Comparison of ENCODE assay signal across 8 mouse cellular contexts in genomic region chr5:122145381-122146055, GRCm38 (mm10). TPM values are rescaled to one million over a fixed set of nuclear protein-coding genes. Genes with fewer than 3 reads are reported as not detected.
DNase-seq lines count a peak whose midpoint lies in the region; ATAC-seq lines count a peak whose summit lies in the region.

No protein-coding gene starts in this region.

- H3K9ac ChIP-seq in liver, embryonic 11.5 days (ENCODE audit: low read depth, low read length): peak overlapping the region; percentile 61
- no peak overlapping the region for H3K9ac ChIP-seq in neural tube, embryonic 14.5 days (replicated peaks; ENCODE audit: low read depth, low read length)

- peak overlapping the region; percentile 31 for H3K4me3 ChIP-seq in embryonic facial prominence, embryonic 10.5 days
- peak overlapping the region; percentile 50 for H3K4me3 ChIP-seq in liver, embryonic 11.5 days (ENCODE audit: low read depth, low read length)
- H3K4me3 ChIP-seq in neural tube, embryonic 14.5 days (ENCODE audit: low read depth, low read length): no peak overlapping the region

- H3K9me3 ChIP-seq in embryonic facial prominence, embryonic 10.5 days: no peaks in the 10 kb centered on the region
- H3K9me3 ChIP-seq in liver, embryonic 11.5 days (ENCODE audit: control insufficient read depth, low read length): no peaks in the 10 kb centered on the region
- H3K9me3 ChIP-seq in neural tube, embryonic 14.5 days (ENCODE audit: control insufficient read depth, low read length): no peaks in the 10 kb centered on the region

- intact Hi-C loops in heart, postnatal 25 days (cut with DNase I): no loop called here
- intact Hi-C loops in left cerebral cortex, postnatal 36 days (cut with DNase I): no loop called here

- H3K27ac ChIP-seq in embryonic facial prominence, embryonic 10.5 days (replicated peaks): peak overlapping the region; percentile 80
- peak overlapping the region; percentile 84 for H3K27ac ChIP-seq in liver, embryonic 11.5 days (ENCODE audit: low read depth, low read length)
- peak overlapping the region; percentile 52; the same call in 1 of the 2 replicates for H3K27ac ChIP-seq in neural tube, embryonic 14.5 days (ENCODE audit: low read depth, low read length)

- H3K27me3 ChIP-seq in embryonic facial prominence, embryonic 10.5 days (replicated peaks; ENCODE audit: low read depth, poor library complexity, severe bottlenecking): no peaks in the 10 kb centered on the region
- H3K27me3 ChIP-seq in liver, embryonic 11.5 days (replicated peaks; ENCODE audit: control insufficient read depth, insufficient read depth, low read length): no peaks in the 10 kb centered on the region
- no peaks in the 10 kb centered on the region for H3K27me3 ChIP-seq in neural tube, embryonic 14.5 days (ENCODE audit: control insufficient read depth, insufficient read depth, low read length)

- peaks cover 28% of the 10 kb centered on the region for H3K4me1 ChIP-seq in embryonic facial prominence, embryonic 10.5 days
- H3K4me1 ChIP-seq in liver, embryonic 11.5 days (replicated peaks; ENCODE audit: control insufficient read depth, insufficient read depth, low read length): peaks cover 8% of the 10 kb centered on the region
- H3K4me1 ChIP-seq in neural tube, embryonic 14.5 days (ENCODE audit: control insufficient read depth, insufficient read depth, low read length): no peaks in the 10 kb centered on the region

- no peaks in the 10 kb centered on the region for H3K36me3 ChIP-seq in embryonic facial prominence, embryonic 10.5 days (replicated peaks)
- no peaks in the 10 kb centered on the region for H3K36me3 ChIP-seq in liver, embryonic 11.5 days (ENCODE audit: control insufficient read depth, insufficient read depth, low read length)
- no peaks in the 10 kb centered on the region for H3K36me3 ChIP-seq in neural tube, embryonic 14.5 days (ENCODE audit: control insufficient read depth, insufficient read depth, low read length)

- ATAC-seq in liver, embryonic 11.5 days (replicated peaks; ENCODE audit: low FRiP score): peak; percentile 76
- ATAC-seq in neural tube, embryonic 14.5 days (ENCODE audit: low read depth): no peak

- peak; percentile 26 for DNase-seq in right cerebral cortex, adult 18-20 months
- DNase-seq in right cerebral cortex, adult 2 months (ENCODE audit: low spot score in 2 of 2): no peak
- DNase-seq in embryonic facial prominence, embryonic 10.5 days (ENCODE audit: low spot score): peak; percentile 61
- DNase-seq in heart, postnatal 25 days (ENCODE audit: low spot score): peak; percentile 49
- DNase-seq in liver, embryonic 11.5 days (ENCODE audit: low spot score): peak; percentile 47
- no peak for DNase-seq in left cerebral cortex, postnatal 36 days (ENCODE audit: low spot score in 2 of 2)
- DNase-seq in frontal cortex, adult 2 months (ENCODE audit: extremely low spot score in 1 of 2, low spot score in 1 of 2): no peak

- WGBS in embryonic facial prominence, embryonic 10.5 days: 63% methylated on average over 15 of the region's 15 CpGs
- 27% methylated on average over 15 of the region's 15 CpGs for WGBS in liver, embryonic 11.5 days
- WGBS in neural tube, embryonic 14.5 days: 68% methylated on average over 15 of the region's 15 CpGs

- H3K4me2 ChIP-seq in liver, embryonic 11.5 days: peak overlapping the region; percentile 70
- no peak overlapping the region for H3K4me2 ChIP-seq in neural tube, embryonic 14.5 days (ENCODE audit: low read depth, low read length)

RNA-seq across cellular contexts. Expression of gene Ccdc63, which starts 4.9 kb away (rescaled TPM):
- polyA plus RNA-seq in embryonic facial prominence, embryonic 10.5 days (2016; fragmentation: Nextera tagmentation; extraction: Ambion mirVana): not detected in 2 replicates
- not detected for total RNA-seq in heart, postnatal 25 days (2021)
- polyA plus RNA-seq in liver, embryonic 11.5 days (2014; fragmentation: Nextera tagmentation; extraction: Ambion mirVana): 0.32 and 0.39 TPM in 2 replicates
- 0.13 TPM in 1 of 2 replicates, not detected in the other for polyA plus RNA-seq in neural tube, embryonic 14.5 days (2014; fragmentation: Nextera tagmentation; extraction: Ambion mirVana)
- under 1 TPM; 0.30 to 0.72 TPM for total RNA-seq in left cerebral cortex, postnatal 36 days (2021)
- 0.42 and 1.2 TPM in 2 replicates for polyA plus RNA-seq in frontal cortex, adult 2 months (2012; rRNA removed)

RNA-seq across cellular contexts. Expression of gene Ppp1cc, which starts 12.6 kb away (rescaled TPM):
- polyA plus RNA-seq in embryonic facial prominence, embryonic 10.5 days (2016; fragmentation: Nextera tagmentation; extraction: Ambion mirVana): 296 and 318 TPM in 2 replicates
- total RNA-seq in heart, postnatal 25 days (2021): 100 to 1,000 TPM; 113 to 128 TPM
- polyA plus RNA-seq in liver, embryonic 11.5 days (2014; fragmentation: Nextera tagmentation; extraction: Ambion mirVana): 276 and 285 TPM in 2 replicates
- 198 and 202 TPM in 2 replicates for polyA plus RNA-seq in neural tube, embryonic 14.5 days (2014; fragmentation: Nextera tagmentation; extraction: Ambion mirVana)
- total RNA-seq in left cerebral cortex, postnatal 36 days (2021): 100 to 1,000 TPM; 154 to 200 TPM
- polyA plus RNA-seq in frontal cortex, adult 2 months (2012; rRNA removed): 365 and 386 TPM in 2 replicates

RNA-seq across cellular contexts. Expression of gene Myl2, which starts 44.8 kb away (rescaled TPM):
- 0.57 TPM in 1 of 2 replicates, not detected in the other for polyA plus RNA-seq in embryonic facial prominence, embryonic 10.5 days (2016; fragmentation: Nextera tagmentation; extraction: Ambion mirVana)
- total RNA-seq in heart, postnatal 25 days (2021): over 10,000 TPM; 18,094 to 20,102 TPM
- 9.9 and 20.9 TPM in 2 replicates for polyA plus RNA-seq in liver, embryonic 11.5 days (2014; fragmentation: Nextera tagmentation; extraction: Ambion mirVana)
- 0.86 TPM in 1 of 2 replicates, not detected in the other for polyA plus RNA-seq in neural tube, embryonic 14.5 days (2014; fragmentation: Nextera tagmentation; extraction: Ambion mirVana)
- 1 to 10 TPM; 1.3 to 1.6 TPM for total RNA-seq in left cerebral cortex, postnatal 36 days (2021)
- 1.8 TPM in 2 replicates for polyA plus RNA-seq in frontal cortex, adult 2 months (2012; rRNA removed)

Comparison
In these comparisons a context has a peak if more than half of its experiments do, and no peak if none do; other contexts are left out.
1. DNase-seq: peak in right cerebral cortex, adult 18-20 months (single experiment), embryonic facial prominence, embryonic 10.5 days (single experiment), heart, postnatal 25 days (single experiment) and liver, embryonic 11.5 days (single experiment); none in right cerebral cortex, adult 2 months (0 of 2), left cerebral cortex, postnatal 36 days (0 of 2) and frontal cortex, adult 2 months (0 of 2).
2. Peak in every context shown above with its lines, with median percentiles within 50 percentile points of each other: H3K27ac ChIP-seq.